Mouse (Mus musculus) liver, postnatal 0 days (tissue): ENCODE data around the gene Ints14. TPM values are rescaled to one million over a fixed set of nuclear protein-coding genes. Genes with fewer than 3 reads are reported as not detected.

Experiments used
- ATAC-seq: fragments of 200-750 bp; cut with Nextera tagmentation; 2 replicates; pipeline ENCODE4 v1.8.0; 2017; ENCODE audit warnings: mild to moderate bottlenecking, moderate library complexity
- DNase-seq: peaks from one replicate; pipeline ENCODE4 v3.0.0-alpha.2; 2016
- H3K27ac ChIP-seq: fragments of 300-500 bp; sonication (generic); 2 replicates; pipeline ENCODE4 v1.5.1; 2014; ENCODE audit warnings: antibody characterized with exemption, moderate library complexity, mild to moderate bottlenecking, low read depth
- H3K27me3 ChIP-seq: fragments of 300-500 bp; sonication (generic); 2 replicates; pipeline ENCODE4 v1.6.1; 2014; ENCODE audit warnings: low read length, control low read depth, mixed read lengths; ENCODE audit not compliant: insufficient read depth
- H3K36me3 ChIP-seq: fragments of 300-500 bp; sonication (generic); replicated peaks from 2 replicates; pipeline ENCODE4 v1.6.1; 2014; ENCODE audit warnings: mild to moderate bottlenecking, control low read depth, low read length, moderate library complexity, mixed read lengths; ENCODE audit not compliant: insufficient read depth
- H3K4me1 ChIP-seq: fragments of 300-500 bp; sonication (generic); 2 replicates; pipeline ENCODE4 v1.6.1; 2014; ENCODE audit warnings: antibody characterized with exemption, mild to moderate bottlenecking, control low read depth; ENCODE audit not compliant: insufficient read depth
- H3K4me2 ChIP-seq: fragments of 300-500 bp; sonication (generic); 2 replicates; pipeline ENCODE4 v1.6.1; 2014; ENCODE audit warnings: low read depth, mild to moderate bottlenecking, low read length, moderate library complexity, mixed read lengths
- H3K4me3 ChIP-seq: fragments of 300-500 bp; sonication (generic); 2 replicates; pipeline ENCODE4 v1.5.1; 2014; ENCODE audit warnings: low read depth, low read length
- H3K9ac ChIP-seq: fragments of 300-500 bp; sonication (generic); replicated peaks from 2 replicates; pipeline ENCODE4 v1.6.1; 2014; ENCODE audit warnings: mild to moderate bottlenecking, moderate library complexity
- H3K9me3 ChIP-seq: fragments of 300-500 bp; sonication (generic); 2 replicates; pipeline ENCODE4 v1.6.1; 2016; ENCODE audit warnings: mild to moderate bottlenecking, control low read depth, low read length, mixed read lengths
- CTCF ChIP-seq: sonication (generic); IDR thresholded peaks from 2 replicates; pipeline ENCODE4 v1.5.1; 2016; ENCODE audit warnings: antibody characterized with exemption, low read depth
- EP300 ChIP-seq: IDR thresholded peaks from 2 replicates; pipeline ENCODE4 v1.6.1; 2016; ENCODE audit warnings: antibody characterized with exemption, low read depth, mild to moderate bottlenecking
- WGBS: fragments of 180-500 bp; shearing (Covaris S2); extraction: QIAGEN DNeasy Blood & Tissue Kit; methylation state at CpG from one replicate; pipeline ENCODE4 v1.1.7; 2014; ENCODE audit not compliant: insufficient replicate concordance; 5-methylcytosine and 5-hydroxymethylcytosine counted together
- polyA plus RNA-seq: library from polyadenylated mRNA; unstranded; fragments of >200 nt; fragmentation: Nextera tagmentation; extraction: Ambion mirVana; gene quantifications from 2 replicates; pipeline ENCODE4 v1.2.1, GENCODE M21; 2015

Gene Ints14
- polyA plus RNA-seq, 1 experiment from 2014 or later = 11.1 TPM

GRCm38 (mm10) chr9:64960978-64961320 lies 244 bp downstream of the Ints14 start:
- Histone ChIP-seq H3K4me3 (peak overlapping the region; percentile 88), H3K4me1 (peaks cover 20% of the 10 kb centered on the region), H3K9me3 (no peaks in the 10 kb centered on the region), H3K27me3 (no peaks in the 10 kb centered on the region), H3K9ac (peak overlapping the region; percentile 94), H3K27ac (peak overlapping the region; percentile 92), H3K4me2 (peak overlapping the region; percentile 77), H3K36me3 (peaks cover 10% of the 10 kb centered on the region; the same call in 1 of the 2 replicates)
- peak; percentile 84 for ATAC-seq
- no peak for DNase-seq
- no peak for TF ChIP-seq CTCF
- WGBS = 0% methylated on average over 17 of the region's 17 CpGs

GRCm38 (mm10) chr9:64980548-64980947 lies 19.8 kb downstream of the Ints14 start:
- WGBS = 64% methylated on average over 3 of the region's 3 CpGs
- TF ChIP-seq EP300 = no peak
- TF ChIP-seq CTCF = no peak
- H3K27me3 ChIP-seq = no peaks in the 10 kb centered on the region
- H3K36me3 ChIP-seq = peaks cover 78% of the 10 kb centered on the region
- H3K4me1 ChIP-seq = no peaks in the 10 kb centered on the region
- no peak overlapping the region for H3K4me2 ChIP-seq
- peak; percentile 74 for ATAC-seq
- DNase-seq = no peak
- no peaks in the 10 kb centered on the region for H3K9me3 ChIP-seq
- no peak overlapping the region for H3K9ac ChIP-seq
- H3K4me3 ChIP-seq = no peak overlapping the region
- peak overlapping the region; percentile 44; the same call in 1 of the 2 replicates for H3K27ac ChIP-seq

DNA sequence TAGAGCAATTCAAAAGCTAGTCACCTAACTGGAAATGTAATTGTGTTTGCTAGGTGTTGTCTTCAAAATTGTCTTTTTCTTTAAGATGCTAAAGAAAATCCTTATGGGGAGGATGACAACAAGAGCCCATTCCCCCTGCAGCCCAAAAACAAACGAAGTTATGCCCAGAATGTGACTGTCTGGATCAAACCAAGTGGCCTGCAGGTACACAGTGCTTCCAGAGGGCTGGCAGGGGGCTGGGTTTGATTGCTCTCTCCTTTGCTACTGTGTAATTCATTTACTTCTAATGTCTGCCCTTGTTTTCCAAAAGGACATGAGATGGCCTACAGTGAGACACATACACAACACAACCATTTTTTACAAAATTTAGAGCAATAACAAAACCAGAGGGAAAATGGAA lies 21.2 kb downstream of the Ints14 start:
- H3K4me3 ChIP-seq = no peak overlapping the region
- TF ChIP-seq EP300 (no peak), CTCF (no peak)
- H3K4me1 ChIP-seq = no peaks in the 10 kb centered on the region
- H3K36me3 ChIP-seq = peaks cover 78% of the 10 kb centered on the region
- no peak overlapping the region for H3K27ac ChIP-seq
- H3K4me2 ChIP-seq = no peak overlapping the region
- DNase-seq = no peak
- no peaks in the 10 kb centered on the region for H3K27me3 ChIP-seq
- 74% methylated on average over 1 of the region's 1 CpGs for WGBS
- no peak for ATAC-seq
- H3K9me3 ChIP-seq = no peaks in the 10 kb centered on the region
- H3K9ac ChIP-seq = no peak overlapping the region

DNA sequence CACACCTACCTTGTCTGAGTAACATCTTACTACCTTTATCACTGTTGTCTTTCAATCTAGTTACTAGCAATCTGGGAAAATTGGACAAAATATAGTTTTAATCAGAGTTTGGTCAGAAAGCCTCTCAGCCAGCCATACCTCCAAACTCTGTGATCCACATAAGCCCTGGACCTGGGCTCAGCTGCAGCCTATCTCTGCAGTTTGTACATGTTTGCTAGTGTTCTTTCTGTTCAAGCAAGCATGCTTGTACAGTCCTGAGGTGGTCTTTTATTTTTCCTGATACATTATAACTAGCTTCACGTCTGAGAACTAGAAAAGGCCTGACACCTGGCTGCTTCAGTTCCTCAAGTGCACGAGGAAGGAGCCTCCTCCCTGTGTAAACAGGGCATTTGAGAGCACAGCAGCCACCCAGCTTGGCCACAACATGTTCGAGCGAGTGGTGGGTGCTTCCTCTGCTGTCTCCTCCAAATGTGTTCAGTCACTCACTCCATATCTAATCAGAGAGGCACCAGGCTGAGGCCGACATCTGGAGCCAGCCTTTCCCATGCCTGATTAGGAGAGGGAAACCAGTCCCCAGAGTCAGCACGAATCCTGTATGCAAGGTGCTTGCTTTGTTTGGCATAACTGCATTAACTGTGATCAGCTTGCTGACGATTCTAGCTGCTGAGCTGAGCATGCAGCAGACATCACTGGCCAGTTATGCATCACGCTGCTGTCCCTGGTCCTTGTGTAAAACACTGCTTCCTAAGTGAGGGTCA lies 24.5 kb downstream of the Ints14 start:
- Histone ChIP-seq H3K4me3 (no peak overlapping the region), H3K9ac (no peak overlapping the region), H3K27ac (no peak overlapping the region), H3K4me2 (no peak overlapping the region), H3K27me3 (no peaks in the 10 kb centered on the region), H3K9me3 (no peaks in the 10 kb centered on the region), H3K4me1 (no peaks in the 10 kb centered on the region), H3K36me3 (peaks cover 80% of the 10 kb centered on the region)
- WGBS = 48% methylated on average over 8 of the region's 8 CpGs
- DNase-seq = no peak
- ATAC-seq = peak; percentile 76
- TF ChIP-seq CTCF (no peak), EP300 (peak; percentile 80)

DNA sequence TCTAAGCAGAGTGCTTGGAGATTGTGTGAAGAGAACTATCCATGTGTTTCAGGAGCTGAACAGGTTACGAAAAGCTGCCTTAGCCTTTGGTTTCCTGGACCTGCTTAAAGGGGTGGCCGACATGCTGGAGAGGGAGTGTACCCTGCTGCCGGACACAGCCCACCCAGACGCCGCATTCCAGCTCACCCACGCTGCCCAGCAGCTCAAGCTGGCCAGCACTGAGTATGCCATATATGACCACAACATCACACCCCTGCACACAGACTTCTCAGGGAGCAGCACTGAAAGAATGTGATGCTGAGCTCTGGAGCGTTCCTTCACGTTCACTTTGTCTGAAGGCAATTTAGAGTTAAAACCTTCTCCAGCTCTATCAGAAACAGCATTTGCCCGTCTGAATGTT lies 25.1 kb downstream of the Ints14 start:
- Histone ChIP-seq H3K4me1 (no peaks in the 10 kb centered on the region), H3K27me3 (no peaks in the 10 kb centered on the region), H3K36me3 (peaks cover 84% of the 10 kb centered on the region), H3K9ac (no peak overlapping the region), H3K4me3 (no peak overlapping the region), H3K4me2 (no peak overlapping the region), H3K27ac (no peak overlapping the region), H3K9me3 (no peaks in the 10 kb centered on the region)
- ATAC-seq (no peak), DNase-seq (no peak)
- WGBS = 87% methylated on average over 9 of the region's 9 CpGs
- TF ChIP-seq CTCF (no peak), EP300 (no peak)

DNA sequence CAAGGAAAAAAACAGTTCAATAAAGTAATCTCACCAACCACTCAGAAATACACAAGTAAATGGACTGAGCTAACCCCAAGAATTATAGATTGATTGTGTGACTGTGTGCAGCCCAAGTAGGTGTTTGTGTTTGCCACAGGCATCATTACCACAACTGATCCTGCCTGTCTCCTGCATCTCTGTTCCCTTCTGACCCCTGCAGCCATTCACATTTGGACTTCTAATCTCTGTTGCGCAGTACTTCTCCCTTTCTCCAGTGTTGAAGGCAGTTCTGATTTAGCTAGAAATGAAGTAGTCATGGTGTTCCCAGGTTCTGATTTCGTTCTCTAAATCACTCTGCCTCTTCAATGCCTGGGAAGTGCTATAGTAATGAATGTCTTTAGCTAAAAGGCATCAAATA lies 26.9 kb downstream of the Ints14 start:
- DNase-seq (no peak), ATAC-seq (no peak)
- Histone ChIP-seq H3K9ac (no peak overlapping the region), H3K4me2 (no peak overlapping the region), H3K36me3 (peaks cover 77% of the 10 kb centered on the region), H3K27me3 (no peaks in the 10 kb centered on the region), H3K4me1 (no peaks in the 10 kb centered on the region), H3K4me3 (no peak overlapping the region), H3K27ac (no peak overlapping the region), H3K9me3 (no peaks in the 10 kb centered on the region)
- WGBS = 83% methylated on average over 2 of the region's 2 CpGs
- TF ChIP-seq CTCF (no peak), EP300 (no peak)
